Mouse (Mus musculus) midbrain, embryonic 11.5 days (tissue): ENCODE data around the gene Ublcp1. TPM values are rescaled to one million over a fixed set of nuclear protein-coding genes. Genes with fewer than 3 reads are reported as not detected.

ENCODE experiments used
- ATAC-seq: fragments of 200-750 bp; cut with Nextera tagmentation; 2 replicates; pipeline ENCODE4 v1.8.0; 2017; ENCODE audit warnings: moderate TSS enrichment, moderate library complexity; ENCODE audit not compliant: low FRiP score
- DNase-seq: peaks from one replicate; pipeline ENCODE4 v3.0.0; 2015; ENCODE audit warnings: low spot score; ENCODE audit errors: missing footprints
- H3K27ac ChIP-seq: fragments of 300-500 bp; sonication (generic); 2 replicates; pipeline ENCODE4 v1.5.1; 2014; ENCODE audit warnings: low read depth, low read length
- H3K27me3 ChIP-seq: fragments of 300-500 bp; sonication (generic); 2 replicates; pipeline ENCODE4 v1.6.1; 2014; ENCODE audit warnings: mild to moderate bottlenecking, low read length, moderate library complexity, mixed read lengths; ENCODE audit not compliant: control insufficient read depth, insufficient read depth
- H3K36me3 ChIP-seq: fragments of 300-500 bp; sonication (generic); 2 replicates; pipeline ENCODE4 v1.6.1; 2014; ENCODE audit warnings: mild to moderate bottlenecking, low read length, moderate library complexity, mixed read lengths; ENCODE audit not compliant: control insufficient read depth, insufficient read depth
- H3K4me1 ChIP-seq: fragments of 300-500 bp; sonication (generic); 2 replicates; pipeline ENCODE4 v1.6.1; 2014; ENCODE audit warnings: low read length; ENCODE audit not compliant: control insufficient read depth, insufficient read depth
- H3K4me2 ChIP-seq: fragments of 300-500 bp; sonication (generic); 2 replicates; pipeline ENCODE4 v1.6.1; 2014; ENCODE audit warnings: mild to moderate bottlenecking, moderate library complexity
- H3K4me3 ChIP-seq: fragments of 300-500 bp; sonication (generic); 2 replicates; pipeline ENCODE4 v1.5.1; 2014; ENCODE audit warnings: low read depth, low read length
- H3K9ac ChIP-seq: fragments of 300-500 bp; sonication (generic); 2 replicates; pipeline ENCODE4 v1.6.1; 2014; ENCODE audit warnings: low read length
- H3K9me3 ChIP-seq: fragments of 300-500 bp; sonication (generic); 2 replicates; pipeline ENCODE4 v1.6.1; 2016; ENCODE audit warnings: low read length; ENCODE audit not compliant: control insufficient read depth
- WGBS: fragments of 180-500 bp; shearing (Covaris S2); extraction: QIAGEN DNeasy Blood & Tissue Kit; methylation state at CpG from one replicate; pipeline ENCODE4 v1.1.7; 2014; 5-methylcytosine and 5-hydroxymethylcytosine counted together
- polyA plus RNA-seq: library from polyadenylated mRNA; unstranded; fragments of >200 nt; fragmentation: Nextera tagmentation; extraction: Ambion mirVana; gene quantifications from 2 replicates; pipeline ENCODE4 v1.2.1, GENCODE M21; 2014

Ublcp1 gene
- polyA plus RNA-seq, 1 experiment from 2014 or later, result 79.2 TPM

DNA sequence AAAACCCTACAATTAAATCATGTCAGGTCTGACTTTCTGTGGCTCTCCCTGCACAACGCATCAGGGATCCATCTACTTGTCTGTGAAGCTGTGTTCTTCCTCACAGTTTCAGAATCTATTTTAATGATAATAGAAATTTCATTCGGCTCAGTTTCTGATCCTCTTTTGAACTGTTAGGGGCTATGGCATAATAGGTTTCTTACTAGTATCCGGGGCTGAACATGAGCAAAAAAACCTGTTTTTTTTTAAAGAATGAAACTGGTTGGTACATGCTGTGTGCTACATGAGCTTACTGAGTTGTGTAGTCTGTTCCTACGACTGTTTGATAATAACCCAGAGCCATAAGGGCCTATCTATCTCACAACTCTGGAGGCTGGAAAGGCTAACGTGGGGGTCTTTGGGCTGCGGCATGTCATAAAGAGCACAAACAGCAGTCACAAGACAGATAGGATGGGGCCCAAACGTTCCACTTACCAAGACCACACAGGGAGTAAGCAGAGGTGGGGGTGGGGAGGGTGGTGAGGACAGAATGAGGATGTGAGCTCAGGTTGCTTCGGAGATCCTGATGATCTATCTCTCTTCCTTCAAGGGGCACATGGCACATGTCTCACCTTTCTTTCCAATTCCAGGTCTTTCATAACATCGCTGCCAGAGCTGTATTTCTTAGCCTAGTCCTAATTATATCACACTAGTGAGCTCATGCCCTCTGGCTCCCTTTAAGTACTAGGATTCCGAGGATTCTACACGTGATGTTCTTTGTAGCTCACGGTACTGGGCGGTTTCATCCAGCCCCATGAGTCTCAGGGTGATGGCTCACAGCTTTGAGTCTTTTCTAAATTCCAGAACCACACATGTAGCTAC lies 28.3 kb upstream of the Ublcp1 start:
- no peak for ATAC-seq
- H3K9me3 ChIP-seq, result no peaks in the 10 kb centered on the region
- DNase-seq, result no peak
- no peaks in the 10 kb centered on the region for H3K4me1 ChIP-seq
- no peak overlapping the region for H3K27ac ChIP-seq
- 79% methylated on average over 13 of the region's 13 CpGs for whole genome bisulfite sequencing
- no peaks in the 10 kb centered on the region for H3K27me3 ChIP-seq
- H3K36me3 ChIP-seq, result no peaks in the 10 kb centered on the region
- H3K4me2 ChIP-seq, result no peak overlapping the region
- H3K9ac ChIP-seq, result no peak overlapping the region
- H3K4me3 ChIP-seq, result no peak overlapping the region

DNA sequence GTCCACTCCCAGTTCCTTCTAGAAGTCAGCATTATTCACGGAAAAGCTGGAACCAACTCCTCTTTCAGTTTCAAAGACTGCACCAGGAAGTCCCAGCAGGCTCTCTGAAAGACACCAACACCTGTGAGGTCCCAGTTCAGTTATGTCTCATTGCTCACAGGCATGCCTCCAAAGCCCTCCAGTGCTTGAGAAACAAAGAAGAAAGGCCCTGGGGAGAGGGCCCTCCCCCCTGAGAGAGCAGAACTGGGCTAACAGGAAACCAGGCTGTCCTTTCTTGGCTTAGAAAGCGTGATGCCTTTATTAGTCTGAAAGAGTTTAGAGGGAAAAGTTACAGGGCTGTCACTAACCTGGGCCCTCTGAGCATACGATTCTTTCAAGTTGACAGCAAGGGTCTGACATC lies 25.9 kb upstream of the Ublcp1 start:
- H3K27ac ChIP-seq, result no peak overlapping the region
- no peak overlapping the region for H3K9ac ChIP-seq
- H3K4me2 ChIP-seq, result no peak overlapping the region
- WGBS, result 57% methylated on average over 3 of the region's 3 CpGs
- DNase-seq (no peak), ATAC-seq (no peak)
- no peaks in the 10 kb centered on the region for H3K4me1 ChIP-seq
- H3K27me3 ChIP-seq, result no peaks in the 10 kb centered on the region
- no peak overlapping the region for H3K4me3 ChIP-seq
- H3K36me3 ChIP-seq, result no peaks in the 10 kb centered on the region
- H3K9me3 ChIP-seq, result no peaks in the 10 kb centered on the region

DNA sequence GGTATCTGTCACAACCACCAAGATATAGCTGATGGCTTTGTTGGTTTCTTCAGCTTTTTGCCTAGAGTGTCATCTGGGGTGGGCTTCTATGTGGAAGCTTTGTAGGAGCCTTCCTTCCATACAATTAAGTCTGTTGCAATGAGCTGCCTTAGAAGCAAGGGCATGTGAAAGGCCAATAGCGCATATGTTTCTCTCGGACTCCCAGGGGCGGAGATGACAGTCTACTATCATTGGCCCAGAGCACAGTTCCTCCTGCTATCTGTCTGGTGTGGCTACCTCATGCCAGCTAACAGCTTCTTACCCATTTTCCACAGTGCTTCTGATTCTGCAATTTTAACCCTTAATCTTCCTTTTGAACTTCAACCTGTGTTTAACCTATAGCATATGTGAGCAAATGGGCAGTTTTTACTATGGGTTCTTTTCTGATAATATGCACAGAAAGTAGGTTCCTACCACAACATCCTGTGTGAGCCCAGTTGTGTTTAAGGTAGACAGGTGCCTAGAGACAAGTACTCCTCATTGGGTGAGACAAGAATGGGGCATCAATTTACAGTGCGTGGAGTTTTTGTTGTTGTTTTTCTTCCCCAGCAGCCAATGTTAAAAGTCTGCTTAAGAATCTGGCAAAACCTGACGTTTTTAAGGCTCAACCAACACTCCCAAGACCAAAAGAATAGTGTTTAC lies 24.5 kb upstream of the Ublcp1 start:
- ATAC-seq (no peak), DNase-seq (no peak)
- H3K4me2 ChIP-seq, result no peak overlapping the region
- no peaks in the 10 kb centered on the region for H3K9me3 ChIP-seq
- H3K9ac ChIP-seq, result no peak overlapping the region
- H3K4me1 ChIP-seq, result no peaks in the 10 kb centered on the region
- H3K27ac ChIP-seq, result no peak overlapping the region
- H3K4me3 ChIP-seq, result no peak overlapping the region
- WGBS, result 87% methylated on average over 5 of the region's 5 CpGs
- H3K27me3 ChIP-seq, result no peaks in the 10 kb centered on the region
- H3K36me3 ChIP-seq, result no peaks in the 10 kb centered on the region

DNA sequence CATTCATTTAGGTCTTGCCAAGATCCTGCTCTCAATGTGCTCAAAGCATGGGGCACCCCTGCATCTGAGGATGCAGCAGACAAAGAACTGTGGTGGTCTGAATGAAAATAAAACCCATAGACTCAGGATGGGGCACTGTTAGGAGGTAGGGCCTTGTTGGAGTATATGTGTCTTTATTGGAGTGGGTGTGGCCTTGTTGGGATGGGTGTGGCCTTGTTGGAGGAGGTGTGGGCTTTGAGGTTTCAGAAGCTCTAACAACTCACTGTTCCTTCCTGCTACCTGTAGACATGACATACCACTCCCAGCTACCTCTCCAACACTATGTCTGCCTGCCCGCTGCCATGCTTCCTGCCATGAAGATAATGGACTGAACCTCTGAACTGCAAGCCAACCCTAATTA lies 18.8 kb upstream of the Ublcp1 start:
- no peak for ATAC-seq
- 100% methylated on average over 1 of the region's 1 CpGs for WGBS
- H3K9ac ChIP-seq, result no peak overlapping the region

DNA sequence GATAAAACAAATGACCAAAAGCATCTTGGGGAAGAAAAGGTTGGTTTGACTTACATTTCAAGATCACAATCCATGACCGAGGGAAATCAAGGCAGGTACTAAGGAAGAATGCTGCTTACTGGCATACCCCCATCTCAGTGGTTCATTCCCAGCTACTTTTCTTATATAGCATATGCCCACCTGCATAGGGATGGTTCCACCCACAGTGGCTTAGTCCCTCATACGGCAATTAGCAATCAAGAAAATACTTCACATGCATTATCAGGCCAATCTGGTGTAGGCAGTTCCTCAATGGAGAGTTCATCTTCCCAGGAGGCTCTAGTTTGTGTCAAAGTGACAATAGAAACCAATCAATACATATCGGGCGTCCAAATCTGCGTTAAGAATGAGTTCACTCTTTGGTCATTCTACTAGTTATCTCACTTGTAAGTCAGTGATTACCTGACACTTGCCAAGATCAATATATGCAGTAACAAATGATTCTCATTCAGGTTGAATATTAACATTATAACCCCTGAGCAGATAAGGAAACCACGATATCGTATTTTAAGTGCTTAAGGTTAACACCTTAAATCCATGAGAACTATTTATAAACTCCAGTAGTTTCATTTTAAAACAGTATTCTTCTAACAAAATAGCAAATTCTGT lies 14.9 kb upstream of the Ublcp1 start:
- Histone ChIP-seq H3K4me2 (no peak overlapping the region), H3K27me3 (no peaks in the 10 kb centered on the region), H3K27ac (no peak overlapping the region), H3K4me3 (no peak overlapping the region), H3K9me3 (no peaks in the 10 kb centered on the region), H3K9ac (no peak overlapping the region), H3K36me3 (no peaks in the 10 kb centered on the region), H3K4me1 (no peaks in the 10 kb centered on the region)
- no peak for DNase-seq
- 94% methylated on average over 7 of the region's 7 CpGs for WGBS
- ATAC-seq, result no peak

More for the DNA sequence above, 18.8 kb upstream of the Ublcp1 start:
- no peaks in the 10 kb centered on the region for H3K9me3 ChIP-seq
- H3K27ac ChIP-seq, result no peak overlapping the region
- no peaks in the 10 kb centered on the region for H3K4me1 ChIP-seq
- H3K27me3 ChIP-seq, result no peaks in the 10 kb centered on the region
- no peak overlapping the region for H3K4me2 ChIP-seq
- DNase-seq, result no peak
- no peaks in the 10 kb centered on the region for H3K36me3 ChIP-seq
- H3K4me3 ChIP-seq, result no peak overlapping the region

DNA sequence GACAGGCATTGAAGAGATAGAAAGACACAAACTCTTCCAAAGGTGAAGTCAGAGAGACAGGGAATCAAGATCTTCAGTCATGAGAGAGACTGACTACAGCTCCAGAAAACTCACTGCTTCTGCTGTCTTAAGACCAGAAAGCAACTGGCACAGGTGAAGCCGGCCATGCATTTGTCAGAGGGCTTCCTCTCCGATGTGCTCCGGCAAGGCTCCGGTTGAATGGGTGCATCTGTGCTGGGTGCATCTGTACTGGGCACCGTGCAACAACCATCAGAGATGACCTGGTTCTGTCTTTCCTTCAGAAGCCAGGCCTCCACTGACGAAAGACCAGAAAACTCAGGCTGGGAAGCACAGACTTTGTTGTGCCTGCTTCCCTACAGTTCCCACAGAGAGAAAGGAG lies 9.9 kb upstream of the Ublcp1 start:
- no peak overlapping the region for H3K4me2 ChIP-seq
- H3K27me3 ChIP-seq, result no peaks in the 10 kb centered on the region
- WGBS, result 84% methylated on average over 6 of the region's 6 CpGs
- DNase-seq, result no peak
- no peaks in the 10 kb centered on the region for H3K9me3 ChIP-seq
- no peak overlapping the region for H3K27ac ChIP-seq
- no peaks in the 10 kb centered on the region for H3K36me3 ChIP-seq
- no peaks in the 10 kb centered on the region for H3K4me1 ChIP-seq
- H3K4me3 ChIP-seq, result no peak overlapping the region
- no peak for ATAC-seq
- H3K9ac ChIP-seq, result no peak overlapping the region

DNA sequence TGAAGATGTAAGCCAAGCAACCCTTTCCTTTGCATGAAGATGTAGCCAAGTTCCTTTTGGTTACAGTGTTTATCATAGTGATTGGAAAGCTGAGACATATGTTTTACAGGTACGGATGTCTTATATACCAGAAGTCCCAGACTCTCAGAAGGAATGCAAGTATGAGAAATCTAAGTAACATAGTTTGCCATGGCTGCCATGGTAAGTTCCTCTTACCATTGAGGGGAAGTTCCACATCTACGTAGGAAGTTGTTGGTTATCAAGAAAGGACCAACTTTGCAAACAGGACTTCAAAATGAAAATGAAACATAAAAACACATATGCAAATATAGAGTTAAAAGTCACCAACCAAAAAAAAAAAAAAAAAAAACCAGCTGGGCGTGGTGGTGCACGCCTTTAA lies 8.1 kb upstream of the Ublcp1 start:
- no peak for DNase-seq
- no peak overlapping the region for H3K9ac ChIP-seq
- no peaks in the 10 kb centered on the region for H3K36me3 ChIP-seq
- no peak overlapping the region for H3K4me3 ChIP-seq
- ATAC-seq, result no peak
- H3K4me1 ChIP-seq, result no peaks in the 10 kb centered on the region
- no peak overlapping the region for H3K4me2 ChIP-seq
- 88% methylated on average over 4 of the region's 4 CpGs for WGBS
- H3K27me3 ChIP-seq, result no peaks in the 10 kb centered on the region
- no peak overlapping the region for H3K27ac ChIP-seq
- no peaks in the 10 kb centered on the region for H3K9me3 ChIP-seq

DNA sequence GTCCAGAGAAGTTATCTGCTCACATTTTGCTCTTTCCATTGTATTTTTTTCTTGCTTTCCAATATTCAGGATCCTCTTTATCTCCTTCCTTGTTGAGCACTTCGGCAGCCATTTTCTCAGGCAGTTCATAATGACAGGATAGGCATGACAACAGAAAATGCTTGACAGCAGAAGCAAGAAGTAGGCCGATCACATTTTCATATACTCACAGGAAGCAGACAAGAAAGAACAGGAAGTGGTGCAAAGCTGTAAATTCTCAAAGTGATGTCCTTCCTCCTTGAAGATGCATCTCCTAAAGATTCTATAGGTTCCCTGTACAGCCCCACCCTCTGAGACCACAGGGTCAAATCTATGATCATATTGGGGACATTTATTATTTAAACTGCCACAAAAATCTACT lies 6.1 kb upstream of the Ublcp1 start:
- DNase-seq, result no peak
- WGBS, result 76% methylated on average over 2 of the region's 2 CpGs
- H3K27me3 ChIP-seq, result no peaks in the 10 kb centered on the region
- no peaks in the 10 kb centered on the region for H3K36me3 ChIP-seq
- H3K4me3 ChIP-seq, result no peak overlapping the region
- peaks cover 5% of the 10 kb centered on the region for H3K4me1 ChIP-seq
- H3K4me2 ChIP-seq, result no peak overlapping the region
- no peaks in the 10 kb centered on the region for H3K9me3 ChIP-seq
- no peak overlapping the region for H3K9ac ChIP-seq
- no peak for ATAC-seq
- no peak overlapping the region for H3K27ac ChIP-seq

DNA sequence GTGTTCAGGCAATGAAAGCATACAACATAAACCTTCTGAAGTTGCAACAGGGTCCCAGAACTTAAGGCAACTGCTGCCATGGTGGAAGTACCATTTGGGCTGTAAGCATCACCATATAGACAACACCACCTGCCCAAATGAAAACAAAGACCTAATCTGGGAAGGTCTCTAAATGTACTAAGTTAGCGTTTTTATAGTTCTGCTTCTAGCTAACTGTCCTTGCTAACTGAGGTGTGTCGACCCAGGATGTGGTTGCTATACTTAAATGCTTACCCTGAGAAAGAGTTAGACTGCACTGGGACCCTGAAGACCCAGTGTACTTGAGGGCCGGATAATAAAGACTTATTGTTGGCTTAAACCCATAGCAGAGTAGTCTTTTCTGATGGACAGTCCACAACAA lies 5.2 kb upstream of the Ublcp1 start:
- ATAC-seq (no peak), DNase-seq (no peak)
- Histone ChIP-seq H3K9me3 (no peaks in the 10 kb centered on the region), H3K27ac (no peak overlapping the region), H3K9ac (no peak overlapping the region), H3K4me3 (no peak overlapping the region), H3K36me3 (no peaks in the 10 kb centered on the region), H3K4me2 (no peak overlapping the region), H3K4me1 (peaks cover 7% of the 10 kb centered on the region), H3K27me3 (no peaks in the 10 kb centered on the region)
- WGBS, result 74% methylated on average over 3 of the region's 3 CpGs
